Mouse (Mus musculus): ENCODE results near the gene Mgat4d. TPM values are rescaled to one million over a fixed set of nuclear protein-coding genes. Genes with fewer than 3 reads are reported as not detected.

Mgat4d gene
- polyA plus RNA-seq, 1 experiment from 2014 or later: not detected

DNA sequence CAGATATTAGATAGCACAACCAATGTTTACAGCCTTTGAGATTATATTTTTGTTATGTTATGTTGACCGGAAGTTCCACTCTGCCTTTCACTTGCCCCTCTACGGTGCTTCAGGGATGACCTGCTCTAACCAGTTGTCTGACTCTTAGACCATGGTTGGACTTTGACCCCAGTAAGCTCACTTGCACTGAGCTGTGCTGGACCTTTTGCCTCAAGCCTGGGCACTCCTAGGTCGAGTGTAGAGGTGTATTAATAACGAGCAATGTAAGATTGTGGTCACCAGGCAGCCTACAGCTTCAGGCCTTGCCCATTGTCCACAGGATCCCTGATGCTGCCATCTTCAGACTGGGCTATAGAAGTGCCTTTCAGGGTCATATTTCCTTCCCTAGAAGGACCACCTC, 49.5 kb downstream of the Mgat4d start:
- 71% methylated on average over 4 of the region's 4 CpGs for WGBS
- no peak overlapping the region for H3K4me3 ChIP-seq (ENCODE audit: low read depth, low read length)
- H3K27me3 ChIP-seq (replicated peaks; ENCODE audit: control insufficient read depth, insufficient read depth, low read length): no peaks in the 10 kb centered on the region
- H3K36me3 ChIP-seq (ENCODE audit: control insufficient read depth, insufficient read depth, low read length): no peaks in the 10 kb centered on the region
- ATAC-seq (replicated peaks; ENCODE audit: low FRiP score): no peak
- no peak overlapping the region for H3K4me2 ChIP-seq
- no peak overlapping the region for H3K27ac ChIP-seq (ENCODE audit: low read depth, low read length)
- no peak for DNase-seq (ENCODE audit: low spot score)
- H3K9me3 ChIP-seq (ENCODE audit: control insufficient read depth, low read length): no peaks in the 10 kb centered on the region
- no peaks in the 10 kb centered on the region for H3K4me1 ChIP-seq (replicated peaks; ENCODE audit: control insufficient read depth, insufficient read depth, low read length)
- H3K9ac ChIP-seq (ENCODE audit: low read depth, low read length): no peak overlapping the region

DNA sequence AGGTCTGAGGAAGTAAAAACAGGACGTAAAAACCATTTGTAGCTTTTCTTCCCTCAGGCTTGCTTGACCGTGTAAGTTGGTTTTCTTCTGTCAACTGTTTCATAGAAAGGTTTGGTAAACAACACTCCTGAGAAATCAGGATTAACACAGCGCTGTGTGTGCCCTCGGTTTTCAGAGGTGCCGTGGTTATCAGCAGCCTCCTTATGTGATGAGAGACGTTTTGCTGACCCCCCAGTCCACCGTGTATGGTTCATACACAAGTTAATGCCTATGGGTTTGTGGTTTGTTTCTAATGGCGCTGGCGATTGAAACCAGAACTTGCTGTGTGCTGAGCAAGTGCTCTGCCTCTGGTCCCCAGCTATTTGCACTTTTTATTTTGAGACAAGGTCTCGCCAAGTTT, 57.3 kb downstream of the Mgat4d start:
- peak; percentile 83 for ATAC-seq (replicated peaks; ENCODE audit: low FRiP score)
- no peak for DNase-seq (ENCODE audit: low spot score)
- no peak overlapping the region for H3K27ac ChIP-seq (ENCODE audit: low read depth, low read length)
- no peaks in the 10 kb centered on the region for H3K9me3 ChIP-seq (ENCODE audit: control insufficient read depth, low read length)
- no peaks in the 10 kb centered on the region for H3K36me3 ChIP-seq (ENCODE audit: control insufficient read depth, insufficient read depth, low read length)
- peak overlapping the region; percentile 26; the same call in 1 of the 2 replicates for H3K4me2 ChIP-seq
- no peaks in the 10 kb centered on the region for H3K4me1 ChIP-seq (replicated peaks; ENCODE audit: control insufficient read depth, insufficient read depth, low read length)
- no peak overlapping the region for H3K9ac ChIP-seq (ENCODE audit: low read depth, low read length)
- no peaks in the 10 kb centered on the region for H3K27me3 ChIP-seq (replicated peaks; ENCODE audit: control insufficient read depth, insufficient read depth, low read length)
- 46% methylated on average over 10 of the region's 10 CpGs for WGBS
- no peak overlapping the region for H3K4me3 ChIP-seq (ENCODE audit: low read depth, low read length)

DNA sequence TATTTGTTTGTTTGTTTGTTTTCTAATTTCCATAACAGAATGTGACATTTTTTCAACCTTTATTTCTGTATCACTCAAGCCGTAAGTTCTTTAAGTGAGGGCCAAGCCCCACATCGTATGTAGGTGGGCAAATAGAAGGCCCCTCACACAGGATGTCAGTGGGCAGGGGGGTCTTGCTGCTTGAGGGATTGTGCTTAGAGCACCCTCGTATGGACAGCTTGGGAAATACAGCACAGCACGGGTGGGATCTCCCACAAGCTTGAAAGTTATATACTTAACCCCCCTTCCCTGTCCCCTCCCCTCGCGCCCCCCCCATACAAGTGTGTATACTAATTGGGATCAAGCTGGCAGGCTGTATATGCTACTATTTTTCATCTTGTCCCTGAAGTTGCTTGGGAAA, 58.6 kb downstream of the Mgat4d start:
- H3K4me2 ChIP-seq: no peak overlapping the region
- DNase-seq (ENCODE audit: low spot score) (no peak), ATAC-seq (replicated peaks; ENCODE audit: low FRiP score) (peak; percentile 35; the same call in 1 of the 2 replicates)
- no peaks in the 10 kb centered on the region for H3K36me3 ChIP-seq (ENCODE audit: control insufficient read depth, insufficient read depth, low read length)
- H3K27me3 ChIP-seq (replicated peaks; ENCODE audit: control insufficient read depth, insufficient read depth, low read length): no peaks in the 10 kb centered on the region
- no peak overlapping the region for H3K9ac ChIP-seq (ENCODE audit: low read depth, low read length)
- 39% methylated on average over 6 of the region's 6 CpGs for WGBS
- no peak overlapping the region for H3K4me3 ChIP-seq (ENCODE audit: low read depth, low read length)
- H3K4me1 ChIP-seq (replicated peaks; ENCODE audit: control insufficient read depth, insufficient read depth, low read length): no peaks in the 10 kb centered on the region
- no peaks in the 10 kb centered on the region for H3K9me3 ChIP-seq (ENCODE audit: control insufficient read depth, low read length)
- no peak overlapping the region for H3K27ac ChIP-seq (ENCODE audit: low read depth, low read length)

DNA sequence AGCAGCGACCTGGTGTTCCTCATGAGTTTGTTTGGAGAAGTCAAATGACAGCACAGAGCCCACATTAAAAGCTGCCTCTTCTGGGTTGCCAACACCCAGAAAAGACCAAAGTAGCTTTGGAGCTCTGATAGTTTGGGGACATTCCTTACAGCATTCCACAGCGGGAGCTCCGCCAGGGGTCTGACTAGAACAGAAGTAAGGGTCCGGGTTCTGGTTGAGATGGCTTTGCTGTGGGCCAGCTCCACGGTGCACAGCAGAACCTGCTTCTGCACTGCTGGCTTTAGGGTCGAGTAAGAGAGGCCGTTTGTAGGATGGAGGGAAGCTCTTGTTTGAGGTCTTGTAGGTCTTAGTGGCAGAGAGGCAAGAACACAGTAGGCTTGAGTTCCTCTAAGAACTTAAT, 60.2 kb downstream of the Mgat4d start:
- ATAC-seq (replicated peaks; ENCODE audit: low FRiP score): no peak
- H3K4me1 ChIP-seq (replicated peaks; ENCODE audit: control insufficient read depth, insufficient read depth, low read length): no peaks in the 10 kb centered on the region
- no peak overlapping the region for H3K9ac ChIP-seq (ENCODE audit: low read depth, low read length)
- no peaks in the 10 kb centered on the region for H3K9me3 ChIP-seq (ENCODE audit: control insufficient read depth, low read length)
- no peak overlapping the region for H3K27ac ChIP-seq (ENCODE audit: low read depth, low read length)
- DNase-seq (ENCODE audit: low spot score): no peak
- no peaks in the 10 kb centered on the region for H3K36me3 ChIP-seq (ENCODE audit: control insufficient read depth, insufficient read depth, low read length)
- H3K4me2 ChIP-seq: no peak overlapping the region
- H3K27me3 ChIP-seq (replicated peaks; ENCODE audit: control insufficient read depth, insufficient read depth, low read length): no peaks in the 10 kb centered on the region
- WGBS: 75% methylated on average over 7 of the region's 7 CpGs
- no peak overlapping the region for H3K4me3 ChIP-seq (ENCODE audit: low read depth, low read length)

DNA sequence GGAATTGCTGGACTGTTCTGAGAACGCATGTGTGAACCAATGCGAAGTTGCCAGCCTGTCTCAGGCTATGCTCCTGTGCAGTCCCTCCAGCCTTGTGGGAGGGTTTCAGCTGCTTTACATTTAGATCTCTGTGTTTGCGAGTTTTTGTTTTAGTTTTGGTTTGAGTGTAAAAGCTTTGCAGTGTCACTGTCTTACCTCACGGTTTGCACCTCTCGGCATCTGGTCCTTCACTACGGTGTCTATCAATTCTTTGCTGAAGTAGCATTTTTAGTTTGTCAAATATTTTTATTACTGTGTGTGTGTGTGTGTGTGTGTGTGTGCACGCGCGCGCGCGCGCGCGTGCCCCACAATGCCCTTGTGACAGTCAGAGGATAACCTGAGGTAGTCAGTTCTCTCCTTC, 68.6 kb downstream of the Mgat4d start:
- peaks cover 3% of the 10 kb centered on the region; the same call in 1 of the 2 replicates for H3K4me1 ChIP-seq (replicated peaks; ENCODE audit: control insufficient read depth, insufficient read depth, low read length)
- no peaks in the 10 kb centered on the region for H3K9me3 ChIP-seq (ENCODE audit: control insufficient read depth, low read length)
- no peak overlapping the region for H3K4me2 ChIP-seq
- 96% methylated on average over 15 of the region's 15 CpGs for WGBS
- no peaks in the 10 kb centered on the region for H3K36me3 ChIP-seq (ENCODE audit: control insufficient read depth, insufficient read depth, low read length)
- DNase-seq (ENCODE audit: low spot score): no peak
- no peak overlapping the region for H3K9ac ChIP-seq (ENCODE audit: low read depth, low read length)
- no peak overlapping the region for H3K4me3 ChIP-seq (ENCODE audit: low read depth, low read length)
- no peaks in the 10 kb centered on the region for H3K27me3 ChIP-seq (replicated peaks; ENCODE audit: control insufficient read depth, insufficient read depth, low read length)
- H3K27ac ChIP-seq (ENCODE audit: low read depth, low read length): no peak overlapping the region
- no peak for ATAC-seq (replicated peaks; ENCODE audit: low FRiP score)

DNA sequence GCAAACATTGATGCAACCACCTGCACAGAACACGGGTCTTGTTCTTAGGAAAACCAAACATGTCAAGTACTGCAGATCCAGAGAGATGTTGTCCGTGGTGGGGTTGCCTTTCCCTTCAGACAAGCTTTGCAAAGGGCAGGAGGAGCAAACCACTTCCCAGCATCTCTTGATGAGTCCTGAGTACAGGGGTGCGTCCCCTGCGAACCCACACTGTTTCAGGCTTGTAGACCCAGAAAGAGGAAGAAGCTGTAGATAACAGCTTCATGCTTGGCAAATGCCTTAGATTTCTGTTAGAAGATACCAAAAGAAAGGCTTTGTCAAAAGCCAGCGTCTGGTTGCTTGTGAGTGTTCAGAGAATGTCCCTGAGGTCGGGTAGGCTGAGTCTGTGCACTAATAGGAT, 69.7 kb downstream of the Mgat4d start:
- Histone ChIP-seq H3K36me3 (ENCODE audit: control insufficient read depth, insufficient read depth, low read length) (no peaks in the 10 kb centered on the region), H3K4me2 (no peak overlapping the region), H3K27me3 (replicated peaks; ENCODE audit: control insufficient read depth, insufficient read depth, low read length) (no peaks in the 10 kb centered on the region), H3K4me3 (ENCODE audit: low read depth, low read length) (no peak overlapping the region), H3K9ac (ENCODE audit: low read depth, low read length) (no peak overlapping the region), H3K27ac (ENCODE audit: low read depth, low read length) (no peak overlapping the region), H3K4me1 (replicated peaks; ENCODE audit: control insufficient read depth, insufficient read depth, low read length) (peaks cover 3% of the 10 kb centered on the region; the same call in 1 of the 2 replicates), H3K9me3 (ENCODE audit: control insufficient read depth, low read length) (no peaks in the 10 kb centered on the region)
- 54% methylated on average over 6 of the region's 6 CpGs for WGBS
- ATAC-seq (replicated peaks; ENCODE audit: low FRiP score): no peak
- no peak for DNase-seq (ENCODE audit: low spot score)

DNA sequence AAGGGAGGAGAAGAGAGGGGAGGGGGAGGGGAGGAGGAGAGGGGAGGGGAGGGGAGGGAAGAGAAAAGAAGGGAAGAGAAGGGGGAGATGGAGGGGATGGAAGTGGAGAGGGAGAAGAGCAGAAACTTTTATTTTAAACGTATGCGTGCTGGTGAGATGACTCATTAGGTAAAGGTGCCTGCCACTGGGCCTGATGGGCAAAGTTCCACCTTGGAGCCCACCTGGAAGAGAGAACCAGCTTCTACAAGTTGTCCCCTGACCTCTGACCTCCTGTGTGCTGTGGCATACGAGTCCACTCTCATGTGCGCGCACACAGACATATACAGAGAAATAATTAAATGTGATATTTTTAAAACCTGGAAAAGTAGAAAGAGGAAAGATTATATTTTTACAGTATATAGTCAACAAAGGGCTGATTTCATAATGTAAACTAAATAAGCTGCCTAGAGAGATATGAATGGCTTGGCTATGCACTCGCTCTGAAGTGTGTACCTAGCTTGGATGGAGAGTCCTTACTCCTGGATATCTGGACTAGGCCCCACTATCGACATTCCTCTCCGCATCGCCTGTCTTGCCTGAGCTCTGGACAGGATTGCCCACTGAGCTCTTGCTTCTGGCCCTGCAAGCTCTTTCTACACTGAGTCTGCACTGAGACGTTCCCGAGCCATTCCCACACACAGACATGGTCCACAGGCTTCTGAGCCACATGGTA, 70.7 kb downstream of the Mgat4d start:
- ATAC-seq (replicated peaks; ENCODE audit: low FRiP score): no peak
- 88% methylated on average over 11 of the region's 11 CpGs for WGBS
- H3K27me3 ChIP-seq (replicated peaks; ENCODE audit: control insufficient read depth, insufficient read depth, low read length): no peaks in the 10 kb centered on the region

DNA sequence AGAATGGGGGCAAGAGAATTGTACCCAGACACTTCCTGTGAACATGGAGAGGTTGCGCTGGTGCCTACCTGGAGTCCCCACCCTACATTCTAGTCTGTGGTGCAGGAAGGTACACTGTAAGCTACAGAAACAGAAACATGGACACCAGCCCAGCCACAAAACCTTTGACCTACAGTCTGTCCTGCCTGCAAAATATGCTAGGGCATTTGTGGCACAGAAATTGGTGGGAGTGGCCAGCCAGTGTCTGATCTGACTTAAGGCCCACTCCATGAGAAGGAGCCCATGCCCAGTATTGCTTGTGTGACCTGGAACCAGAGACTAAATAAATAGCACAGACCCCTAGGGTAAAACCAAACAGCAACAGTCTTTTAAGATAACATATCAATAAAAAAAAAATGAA, 73.1 kb downstream of the Mgat4d start:
- Histone ChIP-seq H3K4me1 (replicated peaks; ENCODE audit: control insufficient read depth, insufficient read depth, low read length) (peaks cover 15% of the 10 kb centered on the region), H3K36me3 (ENCODE audit: control insufficient read depth, insufficient read depth, low read length) (no peaks in the 10 kb centered on the region), H3K4me3 (ENCODE audit: low read depth, low read length) (no peak overlapping the region), H3K27me3 (replicated peaks; ENCODE audit: control insufficient read depth, insufficient read depth, low read length) (no peaks in the 10 kb centered on the region), H3K9ac (ENCODE audit: low read depth, low read length) (no peak overlapping the region), H3K27ac (ENCODE audit: low read depth, low read length) (no peak overlapping the region), H3K9me3 (ENCODE audit: control insufficient read depth, low read length) (no peaks in the 10 kb centered on the region), H3K4me2 (no peak overlapping the region)
- DNase-seq (ENCODE audit: low spot score) (no peak), ATAC-seq (replicated peaks; ENCODE audit: low FRiP score) (no peak)
- 83% methylated on average over 1 of the region's 1 CpGs for WGBS

More for the DNA sequence above, 70.7 kb downstream of the Mgat4d start:
- Histone ChIP-seq H3K4me1 (replicated peaks; ENCODE audit: control insufficient read depth, insufficient read depth, low read length) (peaks cover 6% of the 10 kb centered on the region; the same call in 1 of the 2 replicates), H3K4me3 (ENCODE audit: low read depth, low read length) (no peak overlapping the region), H3K36me3 (ENCODE audit: control insufficient read depth, insufficient read depth, low read length) (no peaks in the 10 kb centered on the region), H3K27ac (ENCODE audit: low read depth, low read length) (no peak overlapping the region), H3K4me2 (no peak overlapping the region), H3K9ac (ENCODE audit: low read depth, low read length) (no peak overlapping the region), H3K9me3 (ENCODE audit: control insufficient read depth, low read length) (no peaks in the 10 kb centered on the region)
- no peak for DNase-seq (ENCODE audit: low spot score)
